Mouse (Mus musculus) forebrain, embryonic 12.5 days (tissue): Measurements from ENCODE around the gene Frk. TPM values are rescaled to one million over a fixed set of nuclear protein-coding genes. Genes with fewer than 3 reads are reported as not detected.
"Not testable (repeated sequence)": the region's sequence is repeated elsewhere in the genome, so short reads cannot be mapped to it uniquely, and the experiment has no call there.

Experiments used
- ATAC-seq: fragments of 200-750 bp; cut with Nextera tagmentation; 2 replicates; pipeline ENCODE4 v1.8.0; 2017; ENCODE audit warnings: moderate TSS enrichment; ENCODE audit not compliant: low FRiP score
- H3K27ac ChIP-seq: fragments of 300-500 bp; sonication (generic); 2 replicates; pipeline ENCODE4 v1.5.1; 2016; ENCODE audit warnings: mild to moderate bottlenecking
- H3K27me3 ChIP-seq: fragments of 300-500 bp; sonication (generic); 2 replicates; pipeline ENCODE4 v1.6.1; 2016; ENCODE audit warnings: mild to moderate bottlenecking
- H3K36me3 ChIP-seq: fragments of 300-500 bp; sonication (generic); replicated peaks from 2 replicates; pipeline ENCODE4 v1.6.1; 2016; ENCODE audit warnings: mild to moderate bottlenecking
- H3K4me1 ChIP-seq: fragments of 300-500 bp; sonication (generic); 2 replicates; pipeline ENCODE4 v1.6.1; 2016
- H3K4me2 ChIP-seq: fragments of 300-500 bp; sonication (generic); 2 replicates; pipeline ENCODE4 v1.6.1; 2016; ENCODE audit warnings: mild to moderate bottlenecking, moderate library complexity
- H3K4me3 ChIP-seq: fragments of 300-500 bp; sonication (generic); replicated peaks from 2 replicates; pipeline ENCODE4 v1.5.1; 2016; ENCODE audit warnings: mild to moderate bottlenecking
- H3K9ac ChIP-seq: fragments of 300-500 bp; sonication (generic); 2 replicates; pipeline ENCODE4 v1.6.1; 2016; ENCODE audit warnings: mild to moderate bottlenecking
- H3K9me3 ChIP-seq: fragments of 300-500 bp; sonication (generic); 2 replicates; pipeline ENCODE4 v1.6.1; 2016
- WGBS: fragments of 180-500 bp; shearing (Covaris S2); methylation state at CpG from one replicate; pipeline ENCODE4 v1.1.7; 2016; 5-methylcytosine and 5-hydroxymethylcytosine counted together
- polyA plus RNA-seq: library from polyadenylated mRNA; unstranded; fragments of >200 nt; fragmentation: Nextera tagmentation; extraction: Ambion mirVana; gene quantifications from 2 replicates; pipeline ENCODE4 v1.2.1, GENCODE M21; 2016

Frk gene
- polyA plus RNA-seq, 1 experiment from 2014 or later: 3.1 TPM

- 60% methylated on average over 4 of the region's 4 CpGs for WGBS
- H3K27me3 ChIP-seq: no peaks in the 10 kb centered on the region
- no peaks in the 10 kb centered on the region for H3K9me3 ChIP-seq
- no peak overlapping the region for H3K9ac ChIP-seq
- no peak overlapping the region for H3K4me2 ChIP-seq
- H3K4me1 ChIP-seq: no peaks in the 10 kb centered on the region
- ATAC-seq: no peak
- H3K36me3 ChIP-seq: no peaks in the 10 kb centered on the region
- H3K4me3 ChIP-seq: no peak overlapping the region
- H3K27ac ChIP-seq: no peak overlapping the region
Observed at GRCm38 (mm10) chr10:34512551-34512950, 29.4 kb downstream of the Frk start.

DNA sequence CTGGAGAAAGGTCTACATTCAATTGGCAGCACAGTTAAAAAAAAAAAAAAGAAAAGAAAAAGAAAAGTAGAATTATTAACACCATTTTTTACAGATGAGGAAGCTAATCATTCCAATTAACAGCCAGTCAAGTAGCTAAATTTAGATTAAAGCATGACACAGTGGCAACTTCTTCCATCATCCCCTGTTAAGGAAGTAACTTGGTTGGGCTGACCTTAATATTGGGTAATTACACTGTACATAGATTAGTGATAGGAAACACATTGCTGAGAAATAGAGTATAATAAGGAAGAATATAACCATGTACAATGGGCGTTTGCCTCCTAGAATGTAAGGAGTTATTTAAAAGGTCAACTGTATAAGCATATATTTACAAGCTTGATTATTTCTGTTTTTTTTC lies 42.4 kb downstream of the Frk start:
- H3K4me2 ChIP-seq: no peak overlapping the region
- H3K9me3 ChIP-seq: no peaks in the 10 kb centered on the region
- no peak for ATAC-seq
- WGBS: 91% methylated on average over 1 of the region's 1 CpGs
- no peak overlapping the region for H3K9ac ChIP-seq
- H3K4me1 ChIP-seq: no peaks in the 10 kb centered on the region
- no peaks in the 10 kb centered on the region for H3K36me3 ChIP-seq
- no peak overlapping the region for H3K27ac ChIP-seq
- H3K27me3 ChIP-seq: no peaks in the 10 kb centered on the region
- H3K4me3 ChIP-seq: no peak overlapping the region

- Histone ChIP-seq H3K27me3 (no peaks in the 10 kb centered on the region), H3K4me2 (no peak overlapping the region), H3K9ac (no peak overlapping the region), H3K27ac (no peak overlapping the region), H3K9me3 (no peaks in the 10 kb centered on the region), H3K4me1 (no peaks in the 10 kb centered on the region), H3K4me3 (no peak overlapping the region), H3K36me3 (no peaks in the 10 kb centered on the region)
- ATAC-seq: no peak
- WGBS: 45% methylated on average over 1 of the region's 1 CpGs
Observed at GRCm38 (mm10) chr10:34531766-34532165, 48.6 kb downstream of the Frk start.

- Histone ChIP-seq H3K4me3 (no peak overlapping the region), H3K36me3 (no peaks in the 10 kb centered on the region), H3K9ac (no peak overlapping the region), H3K27me3 (no peaks in the 10 kb centered on the region), H3K4me1 (no peaks in the 10 kb centered on the region), H3K4me2 (no peak overlapping the region), H3K27ac (no peak overlapping the region), H3K9me3 (no peaks in the 10 kb centered on the region)
- ATAC-seq: no peak
- 100% methylated on average over 1 of the region's 1 CpGs for WGBS
Observed at GRCm38 (mm10) chr10:34532507-34532906, 49.3 kb downstream of the Frk start.

GRCm38 (mm10) chr10:34540687-34541086 lies 57.5 kb downstream of the Frk start:
- ATAC-seq: no peak
- H3K9ac ChIP-seq: no peak overlapping the region
- no peak overlapping the region for H3K4me2 ChIP-seq
- 81% methylated on average over 2 of the region's 2 CpGs for WGBS
- no peaks in the 10 kb centered on the region for H3K27me3 ChIP-seq
- H3K9me3 ChIP-seq: no peaks in the 10 kb centered on the region
- H3K4me1 ChIP-seq: no peaks in the 10 kb centered on the region
- H3K36me3 ChIP-seq: no peaks in the 10 kb centered on the region
- H3K27ac ChIP-seq: no peak overlapping the region
- no peak overlapping the region for H3K4me3 ChIP-seq

GRCm38 (mm10) chr10:34541717-34542490 lies 58.7 kb downstream of the Frk start:
- WGBS: 92% methylated on average over 3 of the region's 3 CpGs
- no peak for ATAC-seq
- H3K4me2 ChIP-seq: no peak overlapping the region
- H3K36me3 ChIP-seq: no peaks in the 10 kb centered on the region
- H3K9ac ChIP-seq: no peak overlapping the region
- H3K27me3 ChIP-seq: no peaks in the 10 kb centered on the region
- H3K27ac ChIP-seq: no peak overlapping the region
- no peaks in the 10 kb centered on the region for H3K9me3 ChIP-seq
- no peaks in the 10 kb centered on the region for H3K4me1 ChIP-seq
- no peak overlapping the region for H3K4me3 ChIP-seq

GRCm38 (mm10) chr10:34550612-34551011 lies 67.4 kb downstream of the Frk start:
- H3K9me3 ChIP-seq: no peaks in the 10 kb centered on the region
- no peaks in the 10 kb centered on the region for H3K27me3 ChIP-seq
- no peak for ATAC-seq
- H3K4me3 ChIP-seq: no peak overlapping the region
- no peak overlapping the region for H3K27ac ChIP-seq
- WGBS: 76% methylated on average over 5 of the region's 5 CpGs
- H3K4me2 ChIP-seq: no peak overlapping the region
- H3K36me3 ChIP-seq: no peaks in the 10 kb centered on the region
- H3K9ac ChIP-seq: no peak overlapping the region
- H3K4me1 ChIP-seq: no peaks in the 10 kb centered on the region

DNA sequence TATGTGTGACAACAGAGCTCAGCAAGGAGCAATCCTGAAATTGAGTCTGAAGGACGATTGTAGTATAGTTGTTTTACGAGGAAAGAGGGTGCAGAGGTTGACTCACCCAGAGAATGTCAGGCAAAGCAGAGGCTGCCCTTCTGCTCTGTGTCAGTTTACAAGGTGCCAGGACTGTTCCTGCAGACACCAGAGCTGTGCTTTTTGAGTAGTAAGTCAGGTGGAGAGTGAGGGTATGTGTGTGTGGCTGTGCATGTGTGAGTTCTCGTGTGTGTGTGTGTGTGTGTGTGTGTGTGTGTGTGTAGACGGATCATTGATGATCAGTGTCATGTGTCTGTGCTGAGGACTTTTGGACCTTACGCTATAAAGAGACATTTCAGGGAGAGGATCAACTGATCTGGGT lies 68.4 kb downstream of the Frk start:
- 78% methylated on average over 5 of the region's 5 CpGs for WGBS
- ATAC-seq: no peak
- H3K9me3 ChIP-seq: no peaks in the 10 kb centered on the region
- H3K9ac ChIP-seq: no peak overlapping the region
- H3K27me3 ChIP-seq: no peaks in the 10 kb centered on the region
- no peak overlapping the region for H3K4me2 ChIP-seq
- no peaks in the 10 kb centered on the region for H3K36me3 ChIP-seq
- no peak overlapping the region for H3K4me3 ChIP-seq
- H3K4me1 ChIP-seq: no peaks in the 10 kb centered on the region
- H3K27ac ChIP-seq: no peak overlapping the region

- ATAC-seq: no peak
- Histone ChIP-seq H3K4me3 (no peak overlapping the region), H3K27me3 (no peaks in the 10 kb centered on the region), H3K4me2 (no peak overlapping the region), H3K27ac (no peak overlapping the region), H3K9me3 (no peaks in the 10 kb centered on the region), H3K4me1 (no peaks in the 10 kb centered on the region), H3K9ac (no peak overlapping the region), H3K36me3 (no peaks in the 10 kb centered on the region)
- 89% methylated on average over 1 of the region's 1 CpGs for WGBS
Observed at GRCm38 (mm10) chr10:34563518-34564176, 80.4 kb downstream of the Frk start.

- H3K4me1 ChIP-seq: no peaks in the 10 kb centered on the region
- no peak overlapping the region for H3K4me3 ChIP-seq
- H3K9me3 ChIP-seq: no peaks in the 10 kb centered on the region
- no peaks in the 10 kb centered on the region for H3K36me3 ChIP-seq
- no peak for ATAC-seq
- H3K27ac ChIP-seq: no peak overlapping the region
- H3K27me3 ChIP-seq: no peaks in the 10 kb centered on the region
- H3K9ac ChIP-seq: no peak overlapping the region
- H3K4me2 ChIP-seq: no peak overlapping the region
Observed at GRCm38 (mm10) chr10:34615474-34615873, 132.3 kb downstream of the Frk start.

DNA sequence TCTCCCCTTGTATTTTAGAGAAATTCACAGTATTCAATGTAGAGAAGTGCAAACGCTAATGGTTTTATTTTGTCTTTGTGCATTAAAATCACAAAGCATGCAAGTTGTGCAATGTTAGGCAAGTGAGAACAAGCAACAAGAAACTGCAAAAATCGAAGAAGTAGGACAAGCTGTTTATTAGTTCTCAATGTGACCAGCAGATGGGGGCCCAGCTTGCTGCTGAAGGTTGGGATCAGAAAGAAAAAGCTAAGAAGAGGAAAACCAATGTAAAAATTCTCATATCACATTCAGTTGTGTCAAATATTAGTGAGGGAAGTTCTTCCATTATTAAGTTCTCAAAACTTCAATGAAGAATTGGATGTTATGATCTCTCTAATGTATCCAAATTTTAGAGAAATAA lies 134.0 kb downstream of the Frk start:
- Histone ChIP-seq H3K4me2 (no peak overlapping the region), H3K4me3 (no peak overlapping the region), H3K9me3 (no peaks in the 10 kb centered on the region), H3K27me3 (no peaks in the 10 kb centered on the region), H3K27ac (no peak overlapping the region), H3K9ac (no peak overlapping the region), H3K36me3 (no peaks in the 10 kb centered on the region), H3K4me1 (no peaks in the 10 kb centered on the region)
- no peak for ATAC-seq
- WGBS: 78% methylated on average over 2 of the region's 2 CpGs

DNA sequence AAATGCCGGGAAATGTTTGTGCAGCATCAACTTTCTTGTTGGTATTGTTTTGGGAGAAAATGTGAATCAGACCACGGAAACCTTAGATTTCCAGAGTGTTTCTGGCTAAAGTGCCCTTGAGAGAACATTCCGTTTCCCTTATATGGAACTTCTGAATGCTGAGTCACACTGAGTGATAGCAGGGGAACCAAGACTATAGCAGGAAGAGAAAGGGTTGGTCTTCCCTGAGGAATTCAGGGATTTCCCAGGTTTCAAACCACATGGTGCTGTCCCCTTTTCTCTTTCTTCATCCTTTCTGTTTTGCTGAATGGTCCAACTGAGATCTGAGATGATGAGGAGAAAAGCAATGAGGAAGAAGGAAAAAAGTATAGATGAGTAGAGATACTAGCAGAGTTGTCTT lies 135.3 kb downstream of the Frk start:
- Histone ChIP-seq H3K27me3 (no peaks in the 10 kb centered on the region), H3K4me1 (no peaks in the 10 kb centered on the region), H3K4me3 (no peak overlapping the region), H3K36me3 (no peaks in the 10 kb centered on the region), H3K4me2 (no peak overlapping the region), H3K9me3 (no peaks in the 10 kb centered on the region), H3K27ac (no peak overlapping the region), H3K9ac (no peak overlapping the region)
- 79% methylated on average over 3 of the region's 3 CpGs for WGBS
- ATAC-seq: no peak

GRCm38 (mm10) chr10:34620540-34620939 lies 137.3 kb downstream of the Frk start:
- H3K36me3 ChIP-seq, H3K9ac ChIP-seq, ATAC-seq, H3K27ac ChIP-seq, H3K4me2 ChIP-seq, H3K4me1 ChIP-seq, H3K27me3 ChIP-seq, H3K4me3 ChIP-seq, H3K9me3 ChIP-seq: not testable (repeated sequence)
- WGBS: 83% methylated on average over 8 of the region's 8 CpGs
